Mouse (Mus musculus): Measurements from ENCODE around the gene Rufy3.

Rufy3 gene

GRCm38 (mm10) chr5:88629987-88630386 lies 65.1 kb downstream of the Rufy3 start:
- no peak for DNase-seq

DNA sequence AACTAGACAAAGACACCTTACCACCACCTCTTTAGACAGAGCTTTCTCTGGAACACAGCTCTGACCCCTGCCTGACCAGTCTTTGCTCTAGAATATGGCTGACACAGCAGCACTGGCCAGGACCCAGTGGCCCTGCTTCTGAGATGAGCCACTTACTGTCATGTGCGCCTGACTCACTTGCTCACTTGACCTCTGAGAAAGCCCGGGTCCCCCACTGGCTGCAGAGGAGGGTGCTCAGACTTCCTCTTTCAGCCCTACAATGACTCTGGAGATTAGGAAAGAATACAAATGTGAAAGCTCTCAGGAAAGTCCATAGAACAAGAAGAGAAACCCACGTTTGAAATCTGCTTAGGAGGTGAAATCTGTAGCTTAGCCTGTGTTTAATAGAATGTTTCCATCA lies 66.0 kb downstream of the Rufy3 start:
- DNase-seq, result no peak

DNA sequence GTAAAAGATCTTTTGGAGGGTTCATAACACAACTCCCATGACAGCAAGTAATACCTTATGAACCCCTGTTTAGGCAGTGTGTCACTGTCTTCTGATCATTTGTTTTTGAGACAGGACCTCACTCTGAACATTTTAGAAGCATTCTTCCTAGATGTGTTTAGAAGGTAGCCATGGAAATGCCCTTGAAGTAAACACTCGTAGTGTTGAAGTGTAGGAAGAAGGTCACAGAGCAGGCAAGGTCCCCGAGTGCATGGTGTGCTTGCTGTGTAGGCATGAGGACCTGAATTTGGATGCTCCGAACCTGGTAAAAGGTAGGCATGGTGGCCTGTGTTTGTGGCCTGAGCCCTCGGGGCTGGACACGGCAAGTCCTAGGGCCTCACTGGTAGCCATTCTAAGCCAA lies 66.7 kb downstream of the Rufy3 start:
- DNase-seq, result no peak

GRCm38 (mm10) chr5:88632463-88632862 lies 67.6 kb downstream of the Rufy3 start:
- DNase-seq, result no peak

- no peak for DNase-seq
Observed at GRCm38 (mm10) chr5:88634076-88634475, 69.2 kb downstream of the Rufy3 start.

- no peak for DNase-seq
Observed at GRCm38 (mm10) chr5:88642786-88643185, 77.9 kb downstream of the Rufy3 start.

DNA sequence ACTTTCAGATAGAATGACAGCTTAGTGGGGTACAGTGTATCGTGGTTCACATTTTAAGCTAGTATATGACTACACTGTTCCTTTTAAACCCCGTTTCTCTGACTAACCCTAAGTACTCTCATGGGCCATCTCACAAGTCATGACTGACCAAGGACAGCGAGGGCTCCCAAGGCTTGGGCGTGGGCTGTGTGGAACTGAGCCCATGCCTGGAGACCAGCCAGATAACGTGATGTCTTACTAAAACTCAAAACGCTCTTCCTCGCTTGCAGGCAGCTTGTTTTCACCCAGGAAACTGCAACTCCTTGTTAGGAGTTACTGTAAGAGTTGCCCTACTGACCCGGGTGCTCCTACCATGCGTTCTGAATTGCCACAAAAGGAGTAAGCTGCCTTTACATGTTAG lies 78.7 kb downstream of the Rufy3 start:
- DNase-seq, result no peak

DNA sequence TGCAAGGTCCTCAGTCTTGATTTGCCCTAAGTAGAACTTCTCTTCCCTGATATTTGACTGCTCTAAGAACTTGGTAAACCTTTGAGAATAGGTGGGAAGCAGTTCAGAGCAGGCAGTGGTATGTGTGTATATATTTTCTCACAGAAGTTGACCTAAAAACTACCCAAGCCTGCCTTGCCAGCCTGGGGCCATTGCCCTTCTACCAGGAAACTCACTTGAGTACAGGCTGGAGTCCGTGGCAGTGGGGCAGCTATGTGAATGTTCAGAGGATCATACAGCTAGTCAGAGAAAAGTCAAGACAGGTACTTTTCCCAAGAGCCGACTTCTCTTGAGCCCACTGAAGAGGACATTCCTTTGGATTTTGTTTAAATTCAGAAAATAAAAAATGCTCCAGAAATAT lies 80.1 kb downstream of the Rufy3 start:
- DNase-seq, result no peak

DNA sequence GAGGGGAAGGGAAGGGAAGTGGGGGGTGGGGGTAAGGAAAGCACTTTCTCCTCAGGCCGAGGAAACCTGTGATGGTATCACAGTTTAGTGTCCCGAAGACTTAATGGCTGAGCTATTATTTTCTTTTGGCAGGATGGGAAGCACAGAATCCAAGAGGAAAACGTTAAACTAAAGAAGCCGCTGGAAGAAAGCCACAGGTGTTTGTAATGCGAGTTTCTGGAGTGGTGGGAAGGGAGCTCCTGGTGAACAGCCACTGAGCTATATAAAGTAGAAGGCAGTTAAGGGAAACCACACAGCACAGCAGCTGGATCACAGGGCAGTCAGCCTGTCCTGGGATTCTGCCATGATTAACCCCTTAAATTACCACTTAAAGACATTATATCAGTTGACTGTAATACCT lies 80.6 kb downstream of the Rufy3 start:
- no peak for DNase-seq

DNA sequence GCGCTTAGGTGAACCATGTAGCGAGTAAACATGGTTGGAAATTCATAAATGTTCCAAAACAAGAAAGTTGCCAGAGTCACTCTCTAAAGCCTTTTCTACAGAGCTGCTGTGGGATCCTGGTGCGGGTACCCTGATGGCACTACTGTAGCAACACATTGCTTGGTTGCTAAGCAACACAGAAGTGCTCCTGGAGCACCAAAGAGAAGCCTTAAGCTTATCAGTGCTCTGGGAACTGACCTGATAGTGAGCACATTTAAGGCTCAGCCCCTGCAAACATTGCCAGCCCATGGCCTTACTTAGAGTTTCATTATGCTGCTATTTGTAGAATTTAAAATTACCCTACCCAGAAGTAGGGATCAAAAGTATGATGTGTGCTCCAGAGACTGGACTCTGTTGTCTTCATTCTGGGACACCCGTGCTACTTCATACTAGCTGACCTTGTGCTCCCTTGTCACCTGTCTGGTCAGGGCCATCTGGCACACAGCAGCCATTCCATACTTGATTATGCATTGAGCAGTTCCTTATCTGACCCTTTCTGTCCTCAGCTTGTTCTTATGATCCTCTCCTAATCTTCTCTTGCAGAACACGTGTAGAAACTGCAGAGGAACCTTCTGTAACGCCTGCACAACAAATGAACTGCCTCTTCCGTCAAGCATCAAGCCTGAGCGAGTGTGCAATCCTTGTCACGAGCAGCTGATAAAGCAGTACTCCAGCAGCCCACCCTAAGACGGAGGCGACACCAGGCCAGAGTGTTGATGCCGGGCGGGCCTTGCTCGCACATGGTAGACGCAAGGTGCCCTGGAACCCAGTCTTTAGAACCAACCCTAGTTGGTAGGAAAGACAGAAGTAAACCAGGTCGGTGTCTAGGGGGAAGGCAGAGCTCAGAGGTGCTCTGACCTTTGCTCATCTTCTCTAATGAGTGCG lies 84.7 kb downstream of the Rufy3 start:
- no peak for DNase-seq

DNA sequence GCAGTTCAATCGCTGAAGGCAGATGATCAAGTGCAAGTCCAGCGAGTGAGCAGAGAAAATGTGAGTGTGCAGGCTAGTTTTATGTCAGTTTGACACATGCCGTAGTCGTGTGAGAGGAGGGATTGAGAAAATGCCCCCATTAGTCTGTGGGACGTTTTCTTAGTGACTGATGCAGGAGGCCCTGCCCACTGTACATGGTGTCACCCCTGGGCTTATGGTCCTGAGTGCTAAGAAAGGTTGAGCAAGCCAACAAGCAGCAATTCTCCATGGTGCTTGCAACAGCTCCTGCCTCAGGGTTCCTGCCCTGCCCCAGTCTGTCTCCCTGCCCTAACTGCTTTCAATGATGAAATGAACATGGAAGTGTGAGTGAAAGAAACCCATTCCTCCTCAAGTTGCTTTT lies 87.7 kb downstream of the Rufy3 start:
- DNase-seq, result no peak

DNA sequence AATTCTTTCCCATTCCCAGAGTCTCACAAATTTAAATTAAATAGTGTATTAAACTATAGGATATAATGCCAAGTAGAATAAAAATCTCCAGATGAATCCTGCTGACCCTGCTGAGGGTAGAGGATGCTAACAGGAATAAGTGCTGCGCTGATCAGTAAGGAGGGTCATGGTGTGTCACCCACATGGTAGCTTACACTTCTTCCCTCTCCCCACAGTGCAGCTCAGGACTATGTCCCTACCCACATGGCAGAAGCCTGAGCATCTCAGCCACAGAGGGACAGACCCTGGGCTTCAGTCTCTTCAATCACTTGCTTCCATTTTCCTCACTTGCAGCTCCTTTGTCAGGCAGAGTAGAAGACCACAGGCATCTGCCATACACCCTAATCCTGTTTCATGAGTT lies 93.0 kb downstream of the Rufy3 start:
- no peak for DNase-seq

DNA sequence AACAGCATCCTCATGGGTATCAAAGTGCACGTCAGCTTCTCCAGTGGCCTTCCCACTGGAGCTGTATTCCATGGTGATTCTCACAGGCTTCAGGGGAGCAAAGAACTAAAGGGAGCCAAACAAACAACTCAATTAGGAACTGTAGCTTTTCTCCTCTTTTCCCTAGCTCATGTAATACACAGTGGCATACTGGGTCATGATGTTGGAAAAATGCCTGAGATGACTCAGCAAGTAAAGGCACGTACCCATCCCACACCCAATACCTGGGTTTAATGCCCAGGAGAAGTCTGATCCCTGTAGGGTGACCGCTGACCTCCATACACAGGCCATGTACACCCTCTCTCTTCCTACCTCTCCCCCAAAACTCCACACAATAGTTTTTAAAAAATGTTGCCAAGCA lies 98.3 kb downstream of the Rufy3 start:
- no peak for DNase-seq

- no peak for DNase-seq
Observed at GRCm38 (mm10) chr5:88663875-88664274, 99.0 kb downstream of the Rufy3 start.

DNA sequence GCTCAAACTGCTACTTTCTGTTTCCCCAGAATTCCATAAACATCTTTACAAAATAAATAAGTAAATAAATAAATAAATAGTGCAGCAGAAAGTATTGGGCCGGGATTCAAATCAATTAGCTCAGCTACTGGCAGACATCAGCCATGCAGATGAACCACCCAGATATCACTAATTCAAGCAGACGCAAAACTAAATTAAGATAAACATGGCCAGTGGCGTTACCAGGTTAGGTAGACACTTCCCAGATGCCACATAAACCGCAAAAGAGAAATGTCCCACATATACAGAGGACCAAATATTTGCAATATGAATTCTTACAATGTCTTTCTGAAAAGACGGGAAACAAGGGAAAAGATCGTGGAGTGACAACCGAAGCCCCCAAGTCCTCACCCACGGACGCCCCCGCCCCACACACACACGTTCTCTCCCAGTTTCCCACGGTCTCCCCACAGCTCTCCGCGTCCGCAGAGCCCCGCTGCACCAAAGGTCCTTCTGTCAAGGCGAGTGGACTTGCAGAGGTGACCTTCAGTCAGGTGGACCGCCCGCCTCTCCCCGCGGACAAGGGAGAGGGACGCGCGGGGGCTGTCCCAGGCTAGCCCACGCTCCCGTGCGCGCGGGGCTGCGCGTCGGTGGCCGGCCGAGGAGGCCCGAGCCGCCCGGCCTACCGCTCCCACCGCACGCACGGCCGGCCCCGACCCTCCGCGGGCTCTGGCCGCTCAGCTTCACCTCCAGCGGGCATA lies 110.0 kb downstream of the Rufy3 start:
- peak; percentile 47 to 57 for DNase-seq

DNA sequence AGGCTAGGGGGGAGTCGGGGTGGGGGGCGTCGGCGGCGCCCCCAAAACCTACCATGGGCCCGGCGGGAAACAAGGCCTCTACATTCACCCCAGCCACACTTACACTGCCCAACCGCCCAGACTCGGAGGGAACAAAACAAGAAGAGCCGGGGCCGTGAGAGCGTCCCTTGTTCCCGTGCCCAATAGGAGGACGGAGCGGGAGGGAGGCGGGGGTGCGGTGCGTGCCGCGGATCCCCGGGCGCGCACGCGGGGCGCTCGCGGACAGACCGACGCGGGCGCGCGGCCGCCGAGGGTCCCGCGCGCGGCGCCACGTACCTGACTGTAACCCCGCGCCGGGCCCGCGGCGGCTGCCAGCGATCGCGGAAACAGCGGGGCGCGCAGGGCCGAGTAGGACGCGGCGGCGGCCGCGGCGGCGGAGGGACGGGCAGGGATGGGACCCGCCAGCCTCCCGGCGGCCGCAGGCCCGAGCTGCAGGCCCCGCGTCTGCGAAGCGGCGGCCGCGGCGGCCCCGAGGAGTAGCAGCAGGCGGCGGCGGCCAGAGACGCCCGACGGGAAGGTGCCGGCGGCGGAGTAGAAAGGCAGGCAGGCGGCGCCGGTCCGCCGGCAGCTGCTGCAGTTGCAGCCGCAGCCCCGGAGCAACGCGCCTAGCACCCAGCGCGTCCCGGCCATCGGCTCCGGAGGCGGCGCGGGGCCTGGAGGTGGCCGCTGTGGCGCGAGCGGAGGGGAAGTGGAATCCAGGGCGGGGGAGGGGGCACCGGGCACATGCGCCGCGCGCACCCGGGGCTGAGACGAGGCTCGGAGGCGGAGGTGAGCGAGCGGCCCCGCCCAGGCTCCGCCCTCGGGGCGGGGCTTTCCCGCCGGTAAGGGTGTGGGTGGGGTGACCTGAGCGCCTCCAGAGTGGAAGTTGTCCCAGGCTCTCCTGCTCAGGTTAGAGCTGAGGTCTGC lies 110.9 kb downstream of the Rufy3 start, which contains the start of gene Grsf1:
Gene Grsf1 (minus strand): TSS at position 729 of the 945 bp plus-strand sequence.
- DNase-seq, result peak; percentile 97 to 98

GRCm38 (mm10) chr5:88678929-88679328 lies 114.1 kb downstream of the Rufy3 start:
- no peak for DNase-seq

DNA sequence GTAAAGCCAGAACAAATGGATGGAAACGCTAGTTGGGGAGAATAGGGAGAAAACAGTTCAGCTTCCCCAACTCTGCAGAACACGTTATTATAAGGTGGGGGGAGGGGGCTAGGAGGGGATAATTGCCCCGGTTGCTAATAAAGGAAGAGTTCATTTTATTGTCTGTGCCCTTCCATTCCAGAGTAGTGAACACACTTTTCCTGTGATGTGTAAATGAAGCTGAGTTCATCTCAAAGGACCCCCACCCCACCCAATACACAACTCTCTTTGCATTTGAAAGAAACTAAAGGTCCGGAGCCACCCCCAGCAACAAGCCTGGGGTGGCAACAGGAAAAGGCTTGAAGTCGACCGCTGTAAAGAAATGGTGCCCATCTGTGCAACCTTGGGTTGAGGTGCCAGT lies 114.5 kb downstream of the Rufy3 start:
- DNase-seq, result no peak

GRCm38 (mm10) chr5:88680567-88680966 lies 115.7 kb downstream of the Rufy3 start:
- DNase-seq, result no peak

DNA sequence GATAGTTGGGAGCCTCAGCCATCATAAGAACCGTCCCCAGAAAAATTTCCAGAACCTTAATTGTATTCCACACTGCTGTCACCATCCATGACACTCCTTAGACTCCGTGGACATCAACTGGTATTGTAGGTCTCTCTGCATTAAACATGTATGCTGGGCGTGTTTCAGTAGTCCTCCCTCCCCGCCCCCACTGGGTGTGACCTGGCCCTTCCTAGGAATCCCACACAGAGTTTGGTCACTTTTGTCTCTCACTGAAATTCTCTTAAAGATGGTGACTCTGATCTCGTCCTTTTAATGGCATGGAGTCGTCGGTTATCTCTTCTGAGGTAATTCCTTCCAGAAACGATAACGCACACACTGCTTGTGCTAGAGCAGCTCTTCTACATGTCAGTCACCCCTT lies 118.9 kb downstream of the Rufy3 start:
- no peak for DNase-seq

DNA sequence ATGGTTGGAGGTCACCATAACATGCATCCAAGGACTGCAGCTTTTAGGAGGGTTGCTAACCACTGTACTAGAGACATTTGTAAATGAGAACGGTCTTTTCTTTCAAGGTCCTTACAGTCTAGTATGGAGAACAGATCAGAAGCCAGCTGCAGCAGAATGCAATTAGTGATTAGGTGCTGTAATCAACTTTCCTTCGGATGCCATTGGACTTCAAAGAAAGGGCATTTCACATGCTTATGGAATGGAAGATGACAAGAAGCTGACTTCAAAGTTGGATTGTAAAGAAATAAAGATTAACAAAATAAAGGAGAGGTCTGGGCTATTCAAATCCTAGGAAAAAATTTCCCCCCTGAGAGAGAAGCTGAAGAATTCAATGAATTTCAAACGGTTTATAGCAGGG lies 119.4 kb downstream of the Rufy3 start:
- DNase-seq, result no peak

DNA sequence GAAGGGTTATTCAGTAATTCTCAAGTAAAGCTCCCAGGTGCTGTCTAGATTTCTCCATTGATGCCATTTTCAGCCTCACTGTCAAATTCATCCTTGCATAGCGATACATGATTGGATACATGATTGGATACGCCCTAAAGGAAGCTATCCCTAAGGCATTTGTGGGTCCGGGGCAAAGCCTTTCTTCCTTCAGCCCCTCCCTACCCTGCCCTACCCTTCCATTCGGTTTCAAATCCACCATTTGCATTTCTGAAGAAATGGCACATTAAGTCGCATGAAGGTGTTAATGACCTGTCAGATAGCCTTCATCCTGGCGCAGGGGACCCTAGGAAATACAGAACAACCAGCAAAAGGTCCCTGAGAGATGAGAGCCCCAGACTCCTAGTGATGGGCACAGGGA lies 120.5 kb downstream of the Rufy3 start:
- DNase-seq, result no peak

GRCm38 (mm10) chr5:88685745-88686299 lies 121.0 kb downstream of the Rufy3 start:
- no peak for DNase-seq

Measured in cerebellum, postnatal 10 days (tissue).